Mouse (Mus musculus): Measurements from ENCODE around the gene H2-M10.6. TPM values are rescaled to one million over a fixed set of nuclear protein-coding genes. Genes with fewer than 3 reads are reported as not detected.

The H2-M10.6 gene
- polyA plus RNA-seq, 1 experiment from 2014 or later: not detected

DNA sequence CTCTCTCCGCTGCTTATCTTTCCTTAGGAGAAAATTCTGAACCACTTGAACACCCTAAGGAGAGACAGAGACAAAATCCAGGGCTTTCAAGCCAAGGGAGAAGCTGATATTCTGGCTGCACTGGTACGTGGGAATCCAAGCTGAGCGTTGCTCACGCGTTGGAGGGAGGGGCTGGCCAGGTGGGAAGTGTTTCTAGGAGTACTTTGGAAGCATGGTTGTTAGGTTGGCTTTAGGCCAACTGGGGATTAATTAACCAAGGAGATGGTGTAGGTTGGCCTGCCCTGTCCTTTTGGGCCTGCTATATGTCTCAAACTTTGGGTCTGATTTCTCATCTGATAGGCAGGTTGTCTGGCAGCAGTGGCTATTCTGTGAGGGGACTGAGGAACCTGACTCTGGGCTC lies 39.2 kb downstream of the H2-M10.6 start:
- H3K4me3 ChIP-seq (replicated peaks; ENCODE audit: low read length): no peak overlapping the region
- 84% methylated on average over 5 of the region's 5 CpGs for WGBS
- no peak overlapping the region for H3K9ac ChIP-seq (replicated peaks; ENCODE audit: low read depth, low read length)
- H3K4me2 ChIP-seq (ENCODE audit: low read length): no peak overlapping the region
- H3K27me3 ChIP-seq (replicated peaks; ENCODE audit: control insufficient read depth, insufficient read depth, low read length): no peaks in the 10 kb centered on the region
- H3K36me3 ChIP-seq (ENCODE audit: control insufficient read depth, insufficient read depth): peaks cover 6% of the 10 kb centered on the region
- no peaks in the 10 kb centered on the region for H3K4me1 ChIP-seq (replicated peaks; ENCODE audit: control insufficient read depth, insufficient read depth, low read length)
- no peaks in the 10 kb centered on the region for H3K9me3 ChIP-seq (ENCODE audit: control insufficient read depth, low read length)
- ATAC-seq: no peak
- H3K27ac ChIP-seq (ENCODE audit: low read length): no peak overlapping the region

DNA sequence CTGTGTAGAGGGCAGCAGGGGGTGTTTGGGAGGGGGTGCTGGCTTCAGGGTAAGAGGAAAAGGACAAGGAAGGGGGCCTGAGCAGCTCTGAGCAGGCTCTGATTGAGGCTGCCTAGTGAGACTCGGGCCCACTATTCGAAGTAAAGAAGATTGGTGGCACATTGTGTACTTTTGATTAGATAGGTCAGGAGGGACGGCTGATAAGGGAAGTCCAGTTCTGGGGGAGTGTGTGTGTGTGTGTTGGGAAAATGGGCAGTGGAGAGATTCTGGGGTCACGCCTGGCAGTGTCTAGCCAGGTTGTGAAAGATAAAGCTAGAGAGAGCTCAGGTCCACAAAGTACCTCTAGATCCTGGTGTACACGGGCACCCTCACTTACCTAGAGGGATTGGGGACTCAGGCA lies 39.7 kb downstream of the H2-M10.6 start:
- Histone ChIP-seq H3K36me3 (ENCODE audit: control insufficient read depth, insufficient read depth) (peaks cover 8% of the 10 kb centered on the region), H3K27me3 (replicated peaks; ENCODE audit: control insufficient read depth, insufficient read depth, low read length) (no peaks in the 10 kb centered on the region), H3K4me2 (ENCODE audit: low read length) (no peak overlapping the region), H3K27ac (ENCODE audit: low read length) (no peak overlapping the region), H3K9me3 (ENCODE audit: control insufficient read depth, low read length) (no peaks in the 10 kb centered on the region), H3K9ac (replicated peaks; ENCODE audit: low read depth, low read length) (no peak overlapping the region), H3K4me3 (replicated peaks; ENCODE audit: low read length) (no peak overlapping the region), H3K4me1 (replicated peaks; ENCODE audit: control insufficient read depth, insufficient read depth, low read length) (no peaks in the 10 kb centered on the region)
- no peak for ATAC-seq
- WGBS: 91% methylated on average over 5 of the region's 5 CpGs

DNA sequence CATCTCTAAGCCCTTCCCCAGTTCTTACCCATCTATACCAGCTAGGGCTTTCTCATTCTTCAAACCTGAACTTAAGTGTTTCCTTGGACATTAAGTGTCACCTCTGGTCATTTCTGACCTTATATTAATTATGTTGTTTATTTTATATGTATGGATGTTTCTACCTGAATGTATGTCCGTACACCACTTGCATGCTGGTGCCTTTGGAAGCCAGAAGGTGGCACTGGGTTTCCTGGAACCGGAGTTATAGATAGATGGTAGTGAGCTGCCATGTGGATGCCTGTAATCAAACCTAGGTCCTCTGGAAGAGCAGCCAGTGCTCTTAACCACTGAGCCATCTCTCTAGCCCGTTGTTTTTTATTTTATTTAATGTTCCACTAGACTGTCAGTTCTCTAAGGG lies 43.5 kb downstream of the H2-M10.6 start:
- H3K27ac ChIP-seq (ENCODE audit: low read length): no peak overlapping the region

DNA sequence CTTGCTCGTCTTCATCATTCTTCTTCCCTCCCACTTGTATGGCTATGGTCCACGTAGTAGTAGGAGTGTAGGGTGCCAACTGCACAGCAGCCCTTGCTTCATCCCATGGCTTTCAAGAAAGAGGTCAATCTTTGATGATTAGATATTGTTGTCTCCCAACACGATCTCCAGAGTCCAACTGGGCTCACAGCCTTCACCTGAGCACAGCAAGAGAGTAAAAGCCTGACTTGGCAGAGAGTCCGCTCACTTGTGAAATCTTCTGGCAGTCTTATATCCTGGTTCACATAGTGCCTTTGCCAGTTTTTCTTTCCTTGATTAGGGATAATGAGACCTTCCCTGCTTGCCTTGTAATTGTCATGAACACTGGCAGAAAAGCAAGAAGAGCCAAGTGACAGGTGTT lies 44.3 kb downstream of the H2-M10.6 start:
- Histone ChIP-seq H3K4me2 (ENCODE audit: low read length) (no peak overlapping the region), H3K27me3 (replicated peaks; ENCODE audit: control insufficient read depth, insufficient read depth, low read length) (no peaks in the 10 kb centered on the region), H3K4me3 (replicated peaks; ENCODE audit: low read length) (no peak overlapping the region), H3K9ac (replicated peaks; ENCODE audit: low read depth, low read length) (no peak overlapping the region), H3K4me1 (replicated peaks; ENCODE audit: control insufficient read depth, insufficient read depth, low read length) (no peaks in the 10 kb centered on the region), H3K27ac (ENCODE audit: low read length) (no peak overlapping the region), H3K9me3 (ENCODE audit: control insufficient read depth, low read length) (no peaks in the 10 kb centered on the region), H3K36me3 (ENCODE audit: control insufficient read depth, insufficient read depth) (peaks cover 25% of the 10 kb centered on the region)
- 90% methylated on average over 4 of the region's 4 CpGs for WGBS
- ATAC-seq: no peak

More for the DNA sequence above, 43.5 kb downstream of the H2-M10.6 start:
- Histone ChIP-seq H3K9ac (replicated peaks; ENCODE audit: low read depth, low read length) (no peak overlapping the region), H3K27me3 (replicated peaks; ENCODE audit: control insufficient read depth, insufficient read depth, low read length) (no peaks in the 10 kb centered on the region), H3K4me1 (replicated peaks; ENCODE audit: control insufficient read depth, insufficient read depth, low read length) (no peaks in the 10 kb centered on the region), H3K36me3 (ENCODE audit: control insufficient read depth, insufficient read depth) (peaks cover 25% of the 10 kb centered on the region), H3K4me2 (ENCODE audit: low read length) (no peak overlapping the region), H3K9me3 (ENCODE audit: control insufficient read depth, low read length) (no peaks in the 10 kb centered on the region), H3K4me3 (replicated peaks; ENCODE audit: low read length) (no peak overlapping the region)
- 93% methylated on average over 3 of the region's 3 CpGs for WGBS
- ATAC-seq: no peak

DNA sequence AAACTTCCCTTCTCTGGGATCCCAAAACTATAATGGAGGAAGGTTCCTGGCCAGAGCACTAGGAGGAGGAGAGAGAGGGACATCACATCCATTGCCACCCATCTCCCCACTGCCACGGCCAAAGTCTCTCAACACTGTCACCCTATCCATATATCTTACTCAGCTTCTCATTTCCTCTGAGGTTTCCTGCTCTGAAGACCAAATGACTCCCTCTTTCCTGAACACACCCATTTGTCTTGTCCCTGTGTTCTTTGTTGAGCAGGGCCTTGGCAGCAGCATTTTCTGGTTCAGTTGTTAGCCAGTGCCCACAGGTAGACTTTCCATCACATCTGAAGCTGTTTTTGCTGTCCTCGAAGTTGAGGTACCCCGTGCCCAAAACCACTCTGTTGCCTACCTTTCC lies 46.2 kb downstream of the H2-M10.6 start:
- peaks cover 25% of the 10 kb centered on the region for H3K36me3 ChIP-seq (ENCODE audit: control insufficient read depth, insufficient read depth)
- no peak overlapping the region for H3K9ac ChIP-seq (replicated peaks; ENCODE audit: low read depth, low read length)
- no peak overlapping the region for H3K27ac ChIP-seq (ENCODE audit: low read length)
- H3K4me1 ChIP-seq (replicated peaks; ENCODE audit: control insufficient read depth, insufficient read depth, low read length): no peaks in the 10 kb centered on the region
- H3K27me3 ChIP-seq (replicated peaks; ENCODE audit: control insufficient read depth, insufficient read depth, low read length): no peaks in the 10 kb centered on the region
- H3K4me2 ChIP-seq (ENCODE audit: low read length): no peak overlapping the region
- H3K4me3 ChIP-seq (replicated peaks; ENCODE audit: low read length): no peak overlapping the region
- H3K9me3 ChIP-seq (ENCODE audit: control insufficient read depth, low read length): no peaks in the 10 kb centered on the region
- ATAC-seq: no peak
- WGBS: 94% methylated on average over 3 of the region's 3 CpGs

DNA sequence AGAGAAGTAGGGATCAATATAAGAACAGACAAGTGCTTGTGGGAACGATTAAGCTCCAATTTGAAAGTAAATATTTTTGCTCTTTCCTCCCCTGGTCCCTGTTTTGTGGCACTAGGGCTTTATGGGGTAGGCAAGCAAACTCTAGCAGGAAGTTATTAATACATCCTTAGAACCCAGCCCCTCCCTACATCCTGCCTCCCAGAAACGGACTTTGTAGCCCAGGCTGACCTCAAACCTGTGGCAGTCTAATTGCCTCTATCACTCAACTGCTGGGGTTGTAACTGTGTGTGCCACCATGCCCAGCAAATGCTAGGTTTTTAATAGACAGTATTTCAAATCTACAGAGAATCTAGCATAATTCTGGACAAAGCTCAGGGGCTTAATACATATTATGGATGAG lies 49.7 kb downstream of the H2-M10.6 start:
- H3K9ac ChIP-seq (replicated peaks; ENCODE audit: low read depth, low read length): no peak overlapping the region
- H3K4me2 ChIP-seq (ENCODE audit: low read length): no peak overlapping the region
- no peak overlapping the region for H3K4me3 ChIP-seq (replicated peaks; ENCODE audit: low read length)
- WGBS: 75% methylated on average over 2 of the region's 2 CpGs
- ATAC-seq: no peak
- peaks cover 17% of the 10 kb centered on the region; the same call in 1 of the 2 replicates for H3K36me3 ChIP-seq (ENCODE audit: control insufficient read depth, insufficient read depth)
- no peaks in the 10 kb centered on the region for H3K9me3 ChIP-seq (ENCODE audit: control insufficient read depth, low read length)
- H3K27ac ChIP-seq (ENCODE audit: low read length): no peak overlapping the region
- no peaks in the 10 kb centered on the region for H3K27me3 ChIP-seq (replicated peaks; ENCODE audit: control insufficient read depth, insufficient read depth, low read length)
- H3K4me1 ChIP-seq (replicated peaks; ENCODE audit: control insufficient read depth, insufficient read depth, low read length): peaks cover 2% of the 10 kb centered on the region; the same call in 1 of the 2 replicates

Other genes with a start within 250 kb of the H2-M10.6 start
- gene H2-M9, start 169.5 kb upstream of the H2-M10.6 start, polyA plus RNA-seq (2015; fragmentation: Nextera tagmentation; extraction: Ambion mirVana): not detected in 2 replicates
- gene H2-M1, start 140.0 kb upstream of the H2-M10.6 start, polyA plus RNA-seq (2015; fragmentation: Nextera tagmentation; extraction: Ambion mirVana): not detected in 2 replicates
- not detected in 2 replicates for gene H2-M10.5, start 39.3 kb upstream of the H2-M10.6 start, polyA plus RNA-seq (2015; fragmentation: Nextera tagmentation; extraction: Ambion mirVana)
- 33.1 and 38.2 TPM in 2 replicates for gene Trim26, start 25.0 kb downstream of the H2-M10.6 start, polyA plus RNA-seq (2015; fragmentation: Nextera tagmentation; extraction: Ambion mirVana)
- gene Trim15, start 55.0 kb downstream of the H2-M10.6 start, polyA plus RNA-seq (2015; fragmentation: Nextera tagmentation; extraction: Ambion mirVana): 0.25 and 0.31 TPM in 2 replicates
- gene Trim10, start 57.4 kb downstream of the H2-M10.6 start, polyA plus RNA-seq (2015; fragmentation: Nextera tagmentation; extraction: Ambion mirVana): 1.1 and 1.7 TPM in 2 replicates
- gene Trim40, start 78.0 kb downstream of the H2-M10.6 start, polyA plus RNA-seq (2015; fragmentation: Nextera tagmentation; extraction: Ambion mirVana): not detected in 2 replicates
- gene Trim31, start 85.9 kb downstream of the H2-M10.6 start, polyA plus RNA-seq (2015; fragmentation: Nextera tagmentation; extraction: Ambion mirVana): not detected in 2 replicates
- 0.87 and 1.1 TPM in 2 replicates for gene Rnf39, start 130.7 kb downstream of the H2-M10.6 start, polyA plus RNA-seq (2015; fragmentation: Nextera tagmentation; extraction: Ambion mirVana)
- 143 and 146 TPM in 2 replicates for gene Ppp1r11, start 139.6 kb downstream of the H2-M10.6 start, polyA plus RNA-seq (2015; fragmentation: Nextera tagmentation; extraction: Ambion mirVana)
- gene Znrd1, start 146.4 kb downstream of the H2-M10.6 start, polyA plus RNA-seq (2015; fragmentation: Nextera tagmentation; extraction: Ambion mirVana): 58.9 and 66.9 TPM in 2 replicates
- 4.8 and 5.1 TPM in 2 replicates for gene Znrd1as, start 146.4 kb downstream of the H2-M10.6 start, polyA plus RNA-seq (2015; fragmentation: Nextera tagmentation; extraction: Ambion mirVana)
- gene 2410137M14Rik, start 169.1 kb downstream of the H2-M10.6 start, polyA plus RNA-seq (2015; fragmentation: Nextera tagmentation; extraction: Ambion mirVana): 0.25 TPM in 1 of 2 replicates, not detected in the other
- 1.6 and 2.3 TPM in 2 replicates for gene H2-M5, start 177.4 kb downstream of the H2-M10.6 start, polyA plus RNA-seq (2015; fragmentation: Nextera tagmentation; extraction: Ambion mirVana)
- gene Zfp57, start 189.0 kb downstream of the H2-M10.6 start, polyA plus RNA-seq (2015; fragmentation: Nextera tagmentation; extraction: Ambion mirVana): 351 and 383 TPM in 2 replicates
- 1.9 and 2.9 TPM in 2 replicates for gene Mog, start 211.2 kb downstream of the H2-M10.6 start, polyA plus RNA-seq (2015; fragmentation: Nextera tagmentation; extraction: Ambion mirVana)
- gene Gabbr1, start 233.8 kb downstream of the H2-M10.6 start, polyA plus RNA-seq (2015; fragmentation: Nextera tagmentation; extraction: Ambion mirVana): 46.0 and 58.6 TPM in 2 replicates